Mouse (Mus musculus) brain, embryonic 14.5 days (tissue): ENCODE data around the gene Rdh19. TPM values are rescaled to one million over a fixed set of nuclear protein-coding genes. Genes with fewer than 3 reads are reported as not detected.
"Not testable (repeated sequence)": the region's sequence is repeated elsewhere in the genome, so short reads cannot be mapped to it uniquely, and the experiment has no call there.

Source experiments
- DNase-seq: peaks from one replicate; pipeline ENCODE4 v3.0.0-alpha.2; 2011; ENCODE audit warnings: low read depth
- CTCF ChIP-seq: fragments of 200-500 bp; IDR thresholded peaks from 2 replicates; pipeline ENCODE4 v1.5.1; 2012; ENCODE audit warnings: inconsistent platforms, mild to moderate bottlenecking, moderate library complexity, borderline replicate concordance; ENCODE audit not compliant: insufficient read depth, insufficient read length; ENCODE audit errors: extremely low read depth
- POLR2A ChIP-seq: fragments of 200-500 bp; IDR thresholded peaks from 2 replicates; pipeline ENCODE4 v1.6.1; 2012; ENCODE audit warnings: mild to moderate bottlenecking, inconsistent platforms, borderline replicate concordance; ENCODE audit not compliant: poor library complexity, insufficient read depth, insufficient read length, severe bottlenecking; ENCODE audit errors: extremely low read depth
- polyA plus RNA-seq: library from polyadenylated mRNA; depleted of rRNA; stranded (reverse); fragments of >200 nt; gene quantifications from 2 replicates; pipeline ENCODE4 v1.2.3, GENCODE M21; 2012

Gene Rdh19
- polyA plus RNA-seq, 1 experiment = not detected

DNA sequence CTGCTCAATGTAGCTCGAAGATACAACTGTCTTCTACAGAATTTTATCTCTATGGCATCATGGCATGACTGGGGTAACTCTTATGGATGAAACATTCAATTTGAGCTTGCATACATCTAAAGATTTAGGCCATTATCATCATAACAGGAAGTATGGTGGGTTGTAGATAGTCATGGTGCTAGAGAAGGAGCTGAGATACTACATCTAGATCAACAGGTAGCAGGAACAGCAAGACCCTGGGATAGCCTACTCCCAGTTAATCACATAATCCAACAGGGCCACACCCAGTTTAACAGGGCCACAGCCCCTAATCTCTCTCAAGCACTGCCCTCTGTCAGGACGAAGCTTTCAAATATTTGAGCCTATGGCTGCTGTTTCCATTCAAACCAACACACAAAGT is 9.0 kb upstream of the Rdh19 start:
- no peak for DNase-seq
- TF ChIP-seq CTCF (no peak), POLR2A (no peak)

DNA sequence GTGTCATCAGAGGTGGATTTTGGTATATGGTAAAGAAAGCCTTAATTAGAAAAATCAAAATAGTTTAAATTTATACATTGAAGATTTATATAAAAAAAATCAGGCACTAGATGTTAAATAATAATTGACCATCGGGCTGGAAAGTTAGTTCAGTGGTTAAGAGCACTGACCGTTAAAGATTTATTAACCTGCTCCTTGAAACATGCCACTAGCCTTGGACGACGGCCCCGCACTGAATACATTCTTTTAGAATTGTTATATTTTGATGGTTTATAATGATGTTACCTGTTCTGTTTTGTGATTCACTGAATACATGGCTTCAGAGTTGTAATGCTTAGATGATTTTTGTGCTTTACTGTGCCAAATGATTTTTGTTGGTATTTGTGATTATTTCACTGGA is 3.8 kb upstream of the Rdh19 start:
- DNase-seq = not testable (repeated sequence)

GRCm38 (mm10) chr10:127848089-127848488 is 1.6 kb upstream of the Rdh19 start:
- no peak for DNase-seq
- TF ChIP-seq POLR2A (no peak), CTCF (no peak)

GRCm38 (mm10) chr10:127856376-127856775 is 6.6 kb downstream of the Rdh19 start:
- no peak for DNase-seq
- TF ChIP-seq CTCF (no peak), POLR2A (no peak)

DNA sequence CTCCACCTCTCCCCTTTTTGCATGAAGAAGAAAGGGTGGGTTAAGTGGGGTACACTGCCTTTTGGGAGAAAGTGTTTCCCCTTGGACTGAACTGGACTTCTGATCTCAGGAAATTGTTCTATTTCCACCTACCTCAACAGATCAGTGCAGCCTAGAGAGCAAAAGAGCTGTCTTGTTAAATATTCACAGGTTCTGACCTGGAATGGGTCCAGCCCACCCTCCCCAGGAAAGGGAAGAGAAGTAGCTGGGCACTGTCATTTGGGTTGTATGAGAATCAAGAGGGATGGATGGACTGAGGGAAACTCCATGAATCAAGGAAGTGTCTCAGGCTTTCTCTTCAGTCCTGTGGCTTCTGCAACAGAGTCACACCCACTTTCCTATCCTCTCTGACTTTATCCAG is 15.2 kb downstream of the Rdh19 start:
- no peak for TF ChIP-seq CTCF
- no peak for TF ChIP-seq POLR2A
- no peak for DNase-seq

DNA sequence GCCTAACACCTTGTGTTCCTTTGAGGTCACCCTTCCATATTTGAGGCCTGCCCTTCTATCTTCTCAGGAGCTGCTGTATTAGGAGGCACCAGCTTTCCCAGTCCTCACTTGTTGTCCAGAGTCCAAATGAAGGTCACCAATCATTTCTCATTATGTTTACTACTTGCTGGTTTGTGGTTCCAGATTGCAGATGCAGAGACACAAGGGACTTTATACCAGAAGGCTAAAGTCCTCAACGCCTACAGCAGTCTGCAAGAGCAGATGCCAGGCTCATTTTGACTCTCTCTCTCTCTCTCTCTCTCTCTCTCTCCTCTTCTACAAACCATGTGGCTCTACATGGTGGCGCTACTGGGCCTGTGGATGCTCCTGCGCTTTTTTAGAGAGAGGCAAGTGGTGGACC is 16.5 kb downstream of the Rdh19 start, which contains the start of gene Rdh16f2:
TSS of gene Rdh16f2 (plus strand) at position 243 of the 400 bp plus-strand sequence.
- no peak for DNase-seq
- no peak for TF ChIP-seq CTCF
- no peak for TF ChIP-seq POLR2A

DNA sequence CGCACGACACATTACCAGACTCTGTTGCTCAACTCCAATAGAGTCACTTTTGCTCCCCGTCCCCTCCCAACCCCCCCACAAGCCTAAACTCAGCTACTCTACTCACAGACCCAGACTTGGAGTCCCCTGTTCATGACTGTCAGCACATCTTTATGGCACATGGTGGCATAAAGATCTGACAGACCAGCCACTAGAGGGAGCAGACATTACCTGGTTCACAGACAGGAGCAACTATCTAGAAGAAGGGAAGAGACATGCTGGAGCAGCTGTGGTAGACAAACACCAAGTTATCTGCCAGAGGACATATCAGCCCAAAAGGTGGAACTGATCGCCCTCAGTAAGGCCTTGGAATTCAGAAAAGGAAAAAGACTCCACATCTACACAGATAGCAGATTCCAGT is 22.8 kb downstream of the Rdh19 start:
- DNase-seq = peak; percentile 17
- no peak for TF ChIP-seq POLR2A
- peak; percentile 35; the same call in 1 of the 2 replicates for TF ChIP-seq CTCF

- DNase-seq = no peak
- TF ChIP-seq CTCF (no peak), POLR2A (no peak)
These were observed 28.0 kb downstream of the Rdh19 start for GRCm38 (mm10) chr10:127877681-127878080.

DNA sequence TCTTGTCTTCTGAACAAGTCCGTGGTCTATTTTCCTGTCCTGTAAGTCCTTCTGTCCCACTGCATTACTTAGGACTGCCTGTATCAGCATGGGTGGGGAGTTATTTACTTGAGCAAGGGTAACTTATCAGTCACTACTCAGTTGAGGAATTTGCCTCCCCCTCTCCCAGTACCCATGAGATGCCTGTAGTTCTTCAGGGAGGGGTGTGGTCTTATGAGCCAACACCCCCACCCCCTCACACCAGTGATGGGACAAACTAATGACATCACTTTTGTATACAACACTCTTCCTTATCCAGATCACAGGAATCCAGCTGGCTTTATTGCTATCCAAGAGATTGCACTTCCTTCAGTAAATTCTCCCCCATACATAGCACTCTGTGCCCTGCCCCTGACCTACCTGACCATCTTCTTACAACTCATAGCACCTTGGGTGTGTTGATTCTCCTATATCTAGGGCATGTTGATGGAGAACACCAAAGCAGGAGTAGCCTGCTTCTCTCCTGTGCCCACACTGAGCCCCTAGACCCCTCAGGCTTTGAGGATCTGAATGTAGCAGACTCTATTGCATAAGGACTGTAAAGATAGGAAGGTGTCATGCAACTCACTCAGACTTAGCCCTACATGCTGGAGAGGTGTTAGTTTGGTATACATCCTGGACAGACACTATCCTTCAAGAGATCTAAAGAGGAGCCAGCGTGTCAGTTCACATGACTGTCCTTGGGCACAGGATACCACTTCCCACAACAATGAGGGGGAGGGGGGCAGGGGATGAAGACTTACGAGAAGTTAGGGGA is 28.7 kb downstream of the Rdh19 start:
- no peak for DNase-seq

GRCm38 (mm10) chr10:127879155-127879688 is 29.5 kb downstream of the Rdh19 start:
- TF ChIP-seq CTCF = no peak
- TF ChIP-seq POLR2A = no peak
- DNase-seq = peak; percentile 2

More for the DNA sequence above, 28.7 kb downstream of the Rdh19 start:
- TF ChIP-seq POLR2A (no peak), CTCF (no peak)

DNA sequence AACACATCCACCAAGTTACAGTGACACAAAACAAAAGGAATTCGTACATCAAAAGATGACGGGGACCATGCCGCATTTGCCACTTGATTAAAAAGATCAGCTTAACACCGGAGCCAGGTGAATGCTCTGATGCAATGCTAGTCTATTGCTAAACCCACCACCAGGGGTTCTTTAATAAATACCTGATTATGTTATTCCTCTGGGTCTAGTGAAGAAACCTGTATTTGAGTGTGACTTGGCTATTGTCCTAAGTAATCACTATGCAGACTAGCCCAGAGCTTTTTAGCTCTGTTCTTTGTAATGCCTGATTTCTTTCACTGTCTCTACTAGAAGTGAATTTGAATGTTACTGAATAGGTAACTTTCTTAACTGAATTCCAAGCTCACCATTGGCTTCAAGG is 31.3 kb downstream of the Rdh19 start:
- TF ChIP-seq POLR2A (no peak), CTCF (no peak)
- DNase-seq = no peak

- TF ChIP-seq POLR2A (no peak), CTCF (no peak)
- no peak for DNase-seq
These were observed 36.8 kb downstream of the Rdh19 start for GRCm38 (mm10) chr10:127886551-127886950.
